Mouse (Mus musculus): ENCODE results near the gene Tmem117.

DNA sequence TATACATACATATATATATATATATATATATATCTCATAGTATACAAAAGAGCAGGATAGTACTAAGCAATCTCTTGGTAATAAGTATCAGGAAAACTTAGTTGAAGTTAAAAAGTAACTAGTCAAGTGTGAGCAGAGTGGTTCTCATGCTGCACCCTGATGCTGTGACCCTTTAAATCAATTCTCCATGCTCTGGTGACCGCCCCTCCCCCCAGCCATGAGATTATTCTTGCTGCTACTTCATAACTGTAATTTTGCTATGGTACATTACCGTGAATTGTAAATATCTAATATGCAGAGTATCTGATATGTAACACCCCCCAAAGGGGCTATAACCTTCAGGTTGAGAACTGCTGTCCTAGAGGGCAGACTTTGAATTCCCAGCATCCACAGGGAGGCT is 10.1 kb downstream of the Tmem117 start:
- TF ChIP-seq CTCF (IDR thresholded peaks at IDR 0.05) (no peak), EP300 (IDR thresholded peaks at IDR 0.05; ENCODE audit: insufficient read depth, low read depth, low read length) (no peak)

Measured in heart, adult 2 months (tissue).